Mouse (Mus musculus) small intestine, adult 2 months (tissue): ENCODE results near the gene Eif2ak2.

Source experiments
- CTCF ChIP-seq: fragments of 200-500 bp; IDR thresholded peaks from 2 replicates; pipeline ENCODE4 v1.5.1; 2012; ENCODE audit warnings: low read depth, mild to moderate bottlenecking, control low read depth, inconsistent platforms, low read length, moderate library complexity, mixed read lengths; ENCODE audit not compliant: insufficient replicate concordance, insufficient read length; ENCODE audit errors: extremely low read depth
- POLR2A ChIP-seq: fragments of 200-500 bp; IDR thresholded peaks from 2 replicates; pipeline ENCODE4 v1.6.1; 2012; ENCODE audit warnings: low read depth, mild to moderate bottlenecking, control low read depth, inconsistent platforms, low read length, moderate library complexity

- TF ChIP-seq CTCF (no peak), POLR2A (no peak)
These were observed 33.4 kb upstream of the Eif2ak2 start for GRCm38 (mm10) chr17:78915772-78916171.
